Mouse (Mus musculus) limb, embryonic 13.5 days (tissue): ENCODE results near the gene Galr3. TPM values are rescaled to one million over a fixed set of nuclear protein-coding genes. Genes with fewer than 3 reads are reported as not detected.
"Not testable (repeated sequence)": the region's sequence is repeated elsewhere in the genome, so short reads cannot be mapped to it uniquely, and the experiment has no call there.

Experiments used
- ATAC-seq: fragments of 200-750 bp; cut with Nextera tagmentation; 2 replicates; pipeline ENCODE4 v1.8.0; 2017; ENCODE audit warnings: low read depth, moderate number of reproducible peaks, moderate TSS enrichment; ENCODE audit not compliant: low FRiP score
- H3K27ac ChIP-seq: fragments of 300-500 bp; sonication (generic); 2 replicates; pipeline ENCODE4 v1.5.1; 2015; ENCODE audit warnings: inconsistent platforms, mild to moderate bottlenecking, moderate library complexity
- H3K27me3 ChIP-seq: fragments of 300-500 bp; sonication (generic); 2 replicates; pipeline ENCODE4 v1.6.1; 2015; ENCODE audit warnings: mild to moderate bottlenecking, inconsistent platforms
- H3K36me3 ChIP-seq: fragments of 300-500 bp; sonication (generic); 2 replicates; pipeline ENCODE4 v1.6.1; 2015; ENCODE audit warnings: inconsistent platforms, mild to moderate bottlenecking, moderate library complexity
- H3K4me1 ChIP-seq: fragments of 300-500 bp; sonication (generic); 2 replicates; pipeline ENCODE4 v1.6.1; 2015; ENCODE audit warnings: inconsistent platforms
- H3K4me2 ChIP-seq: fragments of 300-500 bp; sonication (generic); replicated peaks from 2 replicates; pipeline ENCODE4 v1.6.1; 2015; ENCODE audit warnings: inconsistent platforms, mild to moderate bottlenecking, moderate library complexity
- H3K4me3 ChIP-seq: fragments of 300-500 bp; sonication (generic); 2 replicates; pipeline ENCODE4 v1.5.1; 2015; ENCODE audit warnings: moderate library complexity, mild to moderate bottlenecking, inconsistent platforms
- H3K9ac ChIP-seq: fragments of 300-500 bp; sonication (generic); 2 replicates; pipeline ENCODE4 v1.6.1; 2015; ENCODE audit warnings: mild to moderate bottlenecking, inconsistent platforms
- H3K9me3 ChIP-seq: fragments of 300-500 bp; sonication (generic); 2 replicates; pipeline ENCODE4 v1.6.1; 2016; ENCODE audit warnings: inconsistent platforms
- WGBS: fragments of 180-500 bp; shearing (Covaris S2); methylation state at CpG from one replicate; pipeline ENCODE4 v1.1.7; 2015; 5-methylcytosine and 5-hydroxymethylcytosine counted together
- polyA plus RNA-seq: library from polyadenylated mRNA; unstranded; fragments of >200 nt; fragmentation: Nextera tagmentation; extraction: Ambion mirVana; gene quantifications from 2 replicates; pipeline ENCODE4 v1.2.1, GENCODE M21; 2015

Galr3 gene
- polyA plus RNA-seq, 1 experiment from 2014 or later: not detected

DNA sequence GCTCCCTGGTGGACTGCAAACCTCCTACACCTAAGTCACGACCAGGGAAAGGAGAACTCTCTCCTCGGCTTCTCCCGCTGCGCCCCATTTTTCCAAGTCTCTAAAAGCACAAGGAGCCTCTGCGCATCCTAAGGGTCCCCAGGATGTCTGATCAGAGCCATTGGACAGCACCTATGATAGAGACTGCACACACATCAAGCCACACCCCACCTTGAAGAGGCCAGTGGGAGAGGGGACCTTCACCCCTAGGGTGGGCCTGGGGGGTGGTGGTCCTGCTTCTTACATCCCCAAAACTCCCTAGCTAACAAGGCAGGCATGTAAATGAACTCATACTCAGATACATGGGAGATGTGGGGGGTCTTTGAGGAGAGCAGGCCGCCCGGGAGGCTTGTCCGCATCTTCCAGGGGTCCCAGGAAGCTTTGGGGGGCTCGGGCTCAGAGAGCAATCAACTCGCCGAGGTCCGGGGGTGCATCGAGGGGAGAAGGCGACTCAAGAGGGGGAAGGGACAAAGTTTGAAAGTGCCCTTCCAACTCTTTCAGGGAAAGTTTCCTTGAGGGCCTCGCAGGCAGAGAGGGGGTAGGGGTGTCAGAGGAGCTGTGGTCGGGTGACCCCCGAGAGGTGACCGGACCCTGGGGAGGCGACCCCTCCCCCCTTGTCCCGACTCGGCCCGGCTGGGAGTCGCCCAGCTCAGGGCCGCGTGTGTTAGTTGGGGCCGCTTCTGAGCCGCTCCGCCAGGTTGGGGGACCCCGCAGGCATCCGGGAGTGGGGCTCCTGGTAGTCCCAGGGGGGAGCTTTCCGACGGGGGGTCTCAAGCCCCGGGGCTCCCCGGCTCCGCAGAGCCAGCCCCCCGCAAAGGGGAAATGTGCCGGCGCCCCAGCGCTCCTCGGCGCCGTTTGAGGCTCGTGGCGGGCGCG lies 14.1 kb upstream of the Galr3 start:
- 4% methylated on average over 46 of the region's 46 CpGs for WGBS

DNA sequence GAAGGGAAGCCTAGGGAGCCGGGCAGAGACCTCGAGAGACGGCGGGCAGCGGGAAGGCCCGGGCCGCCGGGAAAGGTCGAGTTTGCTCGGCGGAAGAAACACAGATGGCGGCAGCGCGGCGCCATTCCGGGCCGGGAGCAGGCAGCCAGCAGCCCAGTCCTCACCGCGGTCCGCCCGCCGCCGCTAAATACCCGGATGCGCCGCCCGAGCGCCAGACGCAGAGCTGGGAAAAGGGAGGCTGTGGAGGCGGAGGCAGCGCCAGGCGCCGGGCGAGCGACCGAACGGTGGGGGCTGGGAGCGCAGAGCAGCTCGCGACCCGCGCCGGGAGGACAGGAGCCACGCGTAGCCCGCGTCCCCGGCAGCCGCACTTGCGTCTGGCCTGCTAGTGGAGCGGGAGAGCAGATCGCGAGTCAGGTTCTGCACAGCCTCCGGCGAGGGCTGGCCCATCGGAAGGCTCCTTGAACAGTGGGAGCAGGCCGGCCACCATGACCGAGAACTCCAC lies 13.4 kb upstream of the Galr3 start, which contains the start of gene H1f0:
Gene H1f0 (plus strand): TSS at position 214 of the 502 bp plus-strand sequence.
- H3K27ac ChIP-seq: peak within 1 kb of the TSS; percentile 99
- peak within 1 kb of the TSS; percentile 98 for H3K4me2 ChIP-seq
- H3K4me1 ChIP-seq: peaks cover 49% of the 10 kb centered on the region
- H3K9ac ChIP-seq: peak within 1 kb of the TSS; percentile 100
- H3K9me3 ChIP-seq: no peaks in the 10 kb centered on the region
- peak within 1 kb of the TSS; percentile 81 for H3K4me3 ChIP-seq
- H3K36me3 ChIP-seq: 0 out of 2 replicates have a peak, but pooled peaks cover 3% of the 10 kb centered on the region
- H3K27me3 ChIP-seq: no peaks in the 10 kb centered on the region
- peak; percentile 85 for ATAC-seq
- WGBS: under 1% methylated on average over 46 of the region's 58 CpGs

More for the DNA sequence above, 14.1 kb upstream of the Galr3 start:
- Histone ChIP-seq H3K4me1 (peaks cover 53% of the 10 kb centered on the region), H3K27ac (peak overlapping the region; percentile 99), H3K9me3 (no peaks in the 10 kb centered on the region), H3K4me2 (peak overlapping the region; percentile 98), H3K4me3 (peak overlapping the region; percentile 81), H3K36me3 (0 out of 2 replicates have a peak, but pooled peaks cover 3% of the 10 kb centered on the region), H3K27me3 (no peaks in the 10 kb centered on the region), H3K9ac (peak overlapping the region; percentile 100)
- ATAC-seq: no peak

DNA sequence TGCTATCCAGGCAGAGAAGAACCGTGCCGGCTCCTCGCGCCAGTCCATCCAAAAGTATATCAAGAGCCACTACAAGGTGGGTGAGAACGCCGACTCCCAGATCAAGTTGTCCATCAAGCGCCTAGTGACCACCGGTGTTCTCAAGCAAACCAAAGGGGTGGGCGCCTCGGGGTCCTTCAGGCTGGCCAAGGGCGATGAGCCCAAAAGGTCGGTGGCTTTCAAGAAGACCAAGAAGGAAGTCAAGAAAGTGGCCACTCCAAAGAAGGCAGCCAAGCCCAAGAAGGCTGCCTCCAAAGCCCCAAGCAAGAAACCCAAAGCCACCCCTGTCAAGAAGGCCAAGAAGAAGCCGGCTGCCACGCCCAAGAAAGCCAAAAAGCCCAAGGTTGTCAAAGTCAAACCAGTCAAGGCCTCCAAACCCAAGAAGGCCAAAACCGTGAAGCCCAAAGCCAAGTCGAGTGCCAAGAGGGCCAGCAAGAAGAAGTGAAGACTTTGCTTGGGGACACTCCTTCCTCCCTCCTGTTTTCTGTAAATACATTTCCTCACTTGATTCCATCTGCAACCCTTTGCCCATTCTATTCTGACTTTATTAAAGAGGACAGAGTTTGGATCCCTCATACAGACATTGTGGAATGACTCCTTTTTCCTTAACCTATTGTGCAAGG lies 12.7 kb upstream of the Galr3 start:
- Histone ChIP-seq H3K36me3 (0 out of 2 replicates have a peak, but pooled peaks cover 3% of the 10 kb centered on the region), H3K9ac (peak overlapping the region; percentile 100), H3K27ac (peak overlapping the region; percentile 99), H3K9me3 (no peaks in the 10 kb centered on the region), H3K27me3 (no peaks in the 10 kb centered on the region), H3K4me2 (peak overlapping the region; percentile 98), H3K4me3 (peak overlapping the region; percentile 81), H3K4me1 (peaks cover 49% of the 10 kb centered on the region)
- ATAC-seq: no peak
- 26% methylated on average over 16 of the region's 16 CpGs for WGBS

DNA sequence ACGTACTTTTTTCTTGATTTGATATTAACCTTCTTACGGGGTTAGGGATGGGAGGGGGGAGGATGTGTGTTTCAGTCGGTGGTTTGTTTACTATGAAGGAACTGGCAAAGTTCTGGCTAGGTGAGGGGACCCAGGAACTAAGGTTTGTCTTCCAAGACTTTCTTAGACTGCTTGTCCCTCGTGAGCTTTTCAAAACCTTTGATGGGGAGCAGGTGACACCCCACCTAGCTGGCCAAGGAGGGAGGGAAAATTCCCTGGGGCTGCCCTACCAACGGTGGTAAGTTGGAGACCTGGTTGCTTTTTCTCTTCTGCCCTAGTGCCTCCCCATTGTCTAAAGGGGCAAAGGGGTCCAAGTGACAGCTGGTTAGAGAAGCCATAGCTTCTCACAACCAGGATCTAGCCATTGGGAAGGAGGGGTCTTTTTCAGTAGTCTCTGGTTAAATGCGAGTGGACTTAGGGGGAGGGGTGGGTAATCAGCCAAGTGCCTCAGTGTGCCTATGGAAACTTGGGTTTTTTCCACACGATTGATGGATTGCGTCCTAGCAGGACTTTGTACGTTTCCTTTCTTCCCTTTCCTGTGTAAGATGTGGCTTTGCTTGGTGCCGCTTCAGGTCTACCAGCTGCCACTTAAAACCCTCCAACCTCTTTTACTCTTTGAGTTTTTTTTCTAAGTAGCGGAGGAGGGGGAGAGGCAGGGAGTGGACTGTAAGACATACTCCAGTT lies 12.0 kb upstream of the Galr3 start:
- Histone ChIP-seq H3K4me2 (peak overlapping the region; percentile 98), H3K4me3 (peak overlapping the region; percentile 81), H3K27me3 (no peaks in the 10 kb centered on the region), H3K9ac (peak overlapping the region; percentile 100), H3K36me3 (peaks cover 9% of the 10 kb centered on the region), H3K27ac (peak overlapping the region; percentile 99), H3K4me1 (peaks cover 49% of the 10 kb centered on the region), H3K9me3 (no peaks in the 10 kb centered on the region)
- WGBS: 7% methylated on average over 11 of the region's 11 CpGs
- no peak for ATAC-seq

DNA sequence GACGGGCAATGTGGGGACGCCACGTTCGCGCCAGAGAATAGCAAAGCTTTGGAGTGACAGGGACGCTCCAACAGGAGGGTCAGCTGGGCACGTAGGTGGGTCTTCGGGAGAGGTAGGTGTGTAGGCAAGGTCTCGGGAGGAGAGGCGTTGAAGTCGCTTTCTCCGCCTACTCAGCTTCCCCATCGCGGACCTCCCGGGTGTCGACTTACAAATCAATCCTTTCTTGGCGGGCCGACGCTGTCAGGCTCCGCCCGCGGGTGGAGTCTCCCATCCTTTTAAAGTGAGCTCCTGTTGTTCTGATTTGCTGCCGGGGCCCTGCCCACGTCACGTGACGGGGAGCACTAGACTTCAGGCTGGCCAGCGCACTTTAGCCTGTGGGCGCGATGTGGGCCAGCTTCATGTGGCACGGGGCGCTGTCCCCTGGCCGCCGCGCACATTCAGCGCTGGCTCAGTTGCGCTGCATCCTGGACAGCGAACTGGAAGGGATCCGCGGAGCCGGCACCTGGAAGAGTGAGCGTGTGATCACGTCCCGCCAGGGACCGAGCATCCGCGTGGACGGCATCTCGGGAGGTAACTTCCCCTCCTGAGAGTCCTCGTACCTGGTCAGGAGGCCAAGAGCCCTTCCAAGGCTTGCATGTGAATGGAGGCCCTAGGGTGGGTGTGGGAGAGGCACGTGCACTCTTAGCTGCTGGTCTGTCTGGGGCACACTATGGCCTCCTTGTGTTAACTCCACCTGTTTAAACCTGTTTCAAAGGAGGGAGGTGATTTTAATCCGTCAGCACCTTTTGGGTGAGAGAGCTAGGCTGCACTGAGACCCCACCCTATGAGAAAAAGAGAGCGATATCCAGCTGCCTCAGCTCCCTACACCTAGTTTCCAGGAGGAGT lies 10.9 kb upstream of the Galr3 start:
- peak overlapping the region; percentile 98 for H3K4me2 ChIP-seq
- peak overlapping the region; percentile 100 for H3K9ac ChIP-seq
- peak overlapping the region; percentile 99 for H3K27ac ChIP-seq
- under 1% methylated on average over 52 of the region's 52 CpGs for WGBS
- H3K9me3 ChIP-seq: no peaks in the 10 kb centered on the region
- H3K27me3 ChIP-seq: no peaks in the 10 kb centered on the region
- H3K36me3 ChIP-seq: peaks cover 19% of the 10 kb centered on the region
- H3K4me1 ChIP-seq: peaks cover 43% of the 10 kb centered on the region
- peak; percentile 82 for ATAC-seq
- peak overlapping the region; percentile 81 for H3K4me3 ChIP-seq

DNA sequence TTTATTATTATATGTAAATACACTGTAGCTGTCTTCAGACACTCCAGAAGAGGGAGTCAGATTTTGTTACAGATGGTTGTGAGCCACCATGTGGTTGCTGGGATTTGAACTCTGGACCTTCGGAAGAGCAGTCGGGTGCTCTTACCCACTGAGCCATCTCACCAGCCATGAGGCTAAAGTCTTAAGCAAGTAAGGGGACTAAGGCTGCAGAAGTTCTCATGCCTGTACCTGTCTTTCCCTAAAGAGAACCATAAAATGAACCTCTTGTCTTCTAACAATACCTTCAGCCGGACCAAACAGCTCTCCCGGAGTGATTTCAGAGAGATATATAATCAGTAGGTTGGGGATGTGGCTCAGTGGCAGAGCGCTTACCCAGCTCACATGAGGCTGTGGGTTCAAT lies 9.8 kb upstream of the Galr3 start:
- H3K4me2 ChIP-seq: peak overlapping the region; percentile 98
- H3K27ac ChIP-seq, H3K27me3 ChIP-seq, H3K9ac ChIP-seq, ATAC-seq, H3K9me3 ChIP-seq: not testable (repeated sequence)
- H3K36me3 ChIP-seq: peaks cover 31% of the 10 kb centered on the region
- H3K4me1 ChIP-seq: peaks cover 32% of the 10 kb centered on the region
- WGBS: 91% methylated on average over 5 of the region's 5 CpGs
- peak overlapping the region; percentile 81; the same call in 1 of the 2 replicates for H3K4me3 ChIP-seq

DNA sequence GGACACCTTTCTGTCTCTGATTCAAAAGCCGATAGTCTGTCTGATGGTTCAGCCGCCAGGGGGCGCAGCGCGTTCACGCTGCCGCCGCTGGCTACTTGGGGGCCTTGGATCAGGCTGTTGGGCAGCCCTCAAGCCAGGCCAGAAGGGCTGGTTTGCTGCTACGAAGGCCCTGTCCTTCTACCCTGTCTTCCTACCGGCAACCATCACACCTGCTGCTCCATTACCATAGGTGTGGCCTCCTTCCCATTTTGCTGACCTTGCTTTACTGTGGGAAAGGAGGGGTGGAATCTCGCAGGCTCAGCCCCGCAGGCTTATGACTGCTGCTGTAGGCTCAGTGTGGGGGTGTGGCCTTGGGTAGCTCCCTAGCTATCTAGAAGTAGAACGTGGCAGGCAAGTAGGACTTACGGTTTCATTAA lies 3.8 kb upstream of the Galr3 start:
- 11% methylated on average over 14 of the region's 14 CpGs for WGBS
- no peak overlapping the region for H3K27ac ChIP-seq
- H3K9ac ChIP-seq: 0 out of 2 replicates have a peak overlapping the region, but pooled peaks have one; percentile 20
- H3K4me3 ChIP-seq: no peak overlapping the region
- peaks cover 38% of the 10 kb centered on the region for H3K4me1 ChIP-seq
- no peaks in the 10 kb centered on the region for H3K9me3 ChIP-seq
- H3K27me3 ChIP-seq: peaks cover 27% of the 10 kb centered on the region
- ATAC-seq: no peak
- H3K4me2 ChIP-seq: 0 out of 2 replicates have a peak overlapping the region, but pooled peaks have one; percentile 23
- H3K36me3 ChIP-seq: peaks cover 34% of the 10 kb centered on the region

DNA sequence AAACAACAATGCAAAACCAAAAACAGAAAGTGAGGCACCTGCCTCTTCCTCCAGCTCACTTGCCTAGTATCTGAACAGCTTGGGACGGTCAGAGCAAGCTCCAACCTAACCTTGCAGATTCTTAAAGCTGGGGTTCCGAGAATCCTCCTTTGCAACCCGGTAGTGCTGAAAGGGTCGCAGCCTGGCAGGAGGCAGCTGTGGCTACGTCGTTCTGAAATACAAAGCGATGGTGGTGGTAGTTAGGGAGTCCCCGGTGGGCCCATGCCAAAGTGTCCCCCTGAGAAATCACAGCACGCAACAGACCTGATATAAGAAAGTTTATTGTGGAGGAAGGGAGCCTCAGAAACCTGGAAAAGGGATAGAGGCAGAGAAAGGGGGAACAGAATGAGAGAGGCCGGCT lies 3.4 kb upstream of the Galr3 start:
- no peaks in the 10 kb centered on the region for H3K9me3 ChIP-seq
- H3K36me3 ChIP-seq: peaks cover 34% of the 10 kb centered on the region
- no peak overlapping the region for H3K4me3 ChIP-seq
- WGBS: 67% methylated on average over 10 of the region's 10 CpGs
- H3K4me2 ChIP-seq: no peak overlapping the region
- no peak overlapping the region for H3K27ac ChIP-seq
- H3K27me3 ChIP-seq: peaks cover 31% of the 10 kb centered on the region
- peaks cover 42% of the 10 kb centered on the region for H3K4me1 ChIP-seq
- no peak overlapping the region for H3K9ac ChIP-seq
- no peak for ATAC-seq

DNA sequence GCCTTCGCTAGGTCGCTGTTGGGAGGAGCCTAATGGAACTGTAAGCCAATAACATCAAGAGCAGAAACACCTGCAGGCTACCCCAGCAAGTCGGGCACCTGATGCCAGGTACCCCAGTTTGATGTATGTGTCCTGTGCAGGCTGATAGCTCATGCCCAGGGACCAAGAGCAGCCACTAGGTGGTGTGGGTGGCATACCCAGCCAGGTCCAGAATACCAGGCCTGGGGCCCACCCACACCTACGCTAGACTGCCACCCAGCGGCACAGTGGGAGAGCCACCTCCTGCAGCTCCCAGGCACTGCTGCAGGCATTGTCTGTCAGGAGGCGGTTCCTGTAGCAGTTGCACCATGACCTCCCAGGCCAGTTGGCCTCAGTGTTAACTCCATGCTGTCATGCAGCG lies 2.8 kb upstream of the Galr3 start:
- WGBS: 23% methylated on average over 7 of the region's 7 CpGs
- H3K9me3 ChIP-seq: no peaks in the 10 kb centered on the region
- ATAC-seq: 0 out of 2 replicates have a peak, but pooled peaks have one; percentile 37

DNA sequence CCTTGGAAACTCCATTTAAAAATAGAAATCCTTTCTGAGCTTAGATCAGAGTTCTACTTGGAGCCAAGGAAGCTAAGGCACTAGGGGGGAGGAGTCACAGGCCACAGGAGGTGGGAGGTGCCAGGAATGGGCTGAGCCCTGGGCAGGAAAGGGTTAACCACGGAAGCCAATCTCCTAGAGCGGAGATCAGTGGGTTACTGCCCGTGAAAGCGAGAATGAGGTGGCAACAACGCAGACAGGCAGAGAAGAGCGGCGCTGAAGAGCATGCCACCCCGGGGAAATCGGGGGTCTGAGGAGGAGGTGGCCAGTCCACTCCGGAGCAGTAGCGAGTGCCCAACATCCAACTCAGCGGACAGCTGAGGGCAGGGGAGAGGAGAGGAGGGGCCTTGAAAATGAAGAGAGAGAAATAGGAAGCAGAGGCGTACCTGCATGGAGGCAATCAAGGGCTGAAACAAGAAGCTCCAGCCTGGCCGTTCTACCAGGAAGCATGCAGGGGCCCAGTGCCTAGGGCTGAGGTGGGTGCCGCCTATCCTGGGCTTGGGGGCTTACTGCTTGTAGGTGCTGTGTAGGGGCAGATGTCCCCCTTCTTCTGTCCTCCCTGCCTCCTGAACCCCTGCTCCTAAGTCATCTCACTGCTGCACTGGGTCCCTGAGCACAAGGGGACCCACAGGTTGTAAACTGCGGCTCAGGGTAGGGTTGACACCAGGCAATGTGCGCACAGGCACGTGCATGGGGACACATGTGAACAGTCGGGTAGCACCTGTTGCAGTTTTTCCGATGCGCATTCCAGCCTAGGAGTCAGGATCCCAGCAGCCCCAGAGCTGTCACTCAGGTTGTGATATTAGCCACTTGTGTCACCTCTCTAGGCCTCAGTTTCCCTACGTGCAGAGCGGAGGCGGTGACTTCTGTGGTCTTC lies 926 bp upstream of the Galr3 start:
- no peak overlapping the region for H3K27ac ChIP-seq
- peak overlapping the region; percentile 50; the same call in 1 of the 2 replicates for H3K9ac ChIP-seq
- ATAC-seq: no peak
- peaks cover 38% of the 10 kb centered on the region for H3K27me3 ChIP-seq
- H3K9me3 ChIP-seq: no peaks in the 10 kb centered on the region
- peak overlapping the region; percentile 64 for H3K4me2 ChIP-seq
- H3K36me3 ChIP-seq: peaks cover 18% of the 10 kb centered on the region
- 16% methylated on average over 24 of the region's 24 CpGs for WGBS
- peaks cover 50% of the 10 kb centered on the region for H3K4me1 ChIP-seq
- peak overlapping the region; percentile 31 for H3K4me3 ChIP-seq

More for the DNA sequence above, 2.8 kb upstream of the Galr3 start:
- Histone ChIP-seq H3K27ac (no peak overlapping the region), H3K4me2 (no peak overlapping the region), H3K27me3 (peaks cover 36% of the 10 kb centered on the region), H3K4me3 (no peak overlapping the region), H3K4me1 (peaks cover 44% of the 10 kb centered on the region), H3K36me3 (peaks cover 34% of the 10 kb centered on the region), H3K9ac (no peak overlapping the region)
